Mouse (Mus musculus) megakaryocyte, embryonic 14.5 days (primary cell): ENCODE measurements around the gene Nup88.

Source experiments
- FLI1 ChIP-seq: IDR thresholded peaks from 2 replicates; pipeline ENCODE4 v1.6.1; 2012; ENCODE audit warnings: low read length, inconsistent platforms, mixed read lengths
- GATA1 ChIP-seq: IDR thresholded peaks from 3 replicates; pipeline ENCODE4 v1.6.1; 2012; ENCODE audit warnings: mixed read lengths, low read length, inconsistent platforms, borderline replicate concordance

DNA sequence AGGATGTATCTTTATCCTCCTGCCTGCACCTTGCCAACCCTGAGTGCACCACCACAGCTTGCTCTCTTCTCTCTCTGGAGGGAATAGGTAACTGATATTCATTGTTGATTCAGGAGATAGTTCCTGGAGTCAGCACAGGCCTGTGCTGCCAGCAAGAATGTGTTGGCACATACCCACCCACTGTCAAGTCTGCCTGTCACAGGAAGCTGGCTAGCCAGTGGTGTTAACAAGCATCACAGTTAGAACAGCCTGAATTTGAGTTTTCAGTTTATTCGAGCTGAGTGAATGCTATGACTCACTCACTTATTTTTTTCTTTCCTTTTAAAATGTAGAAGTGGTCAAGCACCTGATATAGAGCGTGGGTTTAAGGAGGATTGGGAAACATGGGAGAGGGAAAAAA, 51.9 kb downstream of the Nup88 start:
- no peak for TF ChIP-seq FLI1
- no peak for TF ChIP-seq GATA1
